Mouse (Mus musculus) bone marrow, adult 2 months (tissue): Measurements from ENCODE around the gene Nrxn1.

ENCODE experiments used
- CTCF ChIP-seq: fragments of 200-500 bp; IDR thresholded peaks from 2 replicates; pipeline ENCODE4 v1.5.1; 2011; ENCODE audit warnings: low read length, control low read depth; ENCODE audit not compliant: control insufficient read depth, insufficient read depth
- POLR2A ChIP-seq: fragments of 200-500 bp; IDR thresholded peaks from 2 replicates; pipeline ENCODE4 v1.6.1; 2011; ENCODE audit warnings: low read depth, mild to moderate bottlenecking, control low read depth, low read length, borderline replicate concordance; ENCODE audit not compliant: control insufficient read depth

- TF ChIP-seq CTCF = no peak
- TF ChIP-seq POLR2A = no peak
Measured at GRCm38 (mm10) chr17:90905143-90905542, 187.7 kb downstream of the Nrxn1 start.
